Mouse (Mus musculus) neural tube, embryonic 11.5 days (tissue): Measurements from ENCODE around the gene Lztr1. TPM values are rescaled to one million over a fixed set of nuclear protein-coding genes. Genes with fewer than 3 reads are reported as not detected.
A peak's percentile ranks its signal among the peaks of the same experiment; 100 is the strongest.

Experiments used
- ATAC-seq: fragments of 200-750 bp; cut with Nextera tagmentation; 2 replicates; pipeline ENCODE4 v1.8.0; 2017; ENCODE audit warnings: moderate number of reproducible peaks, mild to moderate bottlenecking, moderate TSS enrichment, moderate library complexity; ENCODE audit not compliant: insufficient read depth, low FRiP score, low TSS enrichment
- DNase-seq: peaks from one replicate; pipeline ENCODE4 v3.0.0-alpha.2; 2015; ENCODE audit warnings: low spot score
- H3K27ac ChIP-seq: fragments of 300-500 bp; sonication (generic); 2 replicates; pipeline ENCODE4 v1.5.1; 2014; ENCODE audit warnings: low read depth, mild to moderate bottlenecking, low read length
- H3K27me3 ChIP-seq: fragments of 300-500 bp; sonication (generic); 2 replicates; pipeline ENCODE4 v1.6.1; 2014; ENCODE audit warnings: mild to moderate bottlenecking, low read length, mixed read lengths; ENCODE audit not compliant: control insufficient read depth, insufficient read depth
- H3K36me3 ChIP-seq: fragments of 300-500 bp; sonication (generic); 2 replicates; pipeline ENCODE4 v1.6.1; 2014; ENCODE audit warnings: mild to moderate bottlenecking, low read length, moderate library complexity, mixed read lengths; ENCODE audit not compliant: control insufficient read depth, insufficient read depth
- H3K4me1 ChIP-seq: fragments of 300-500 bp; sonication (generic); 2 replicates; pipeline ENCODE4 v1.6.1; 2014; ENCODE audit warnings: low read length, mixed read lengths; ENCODE audit not compliant: control insufficient read depth, insufficient read depth
- H3K4me2 ChIP-seq: fragments of 300-500 bp; sonication (generic); 2 replicates; pipeline ENCODE4 v1.6.1; 2014; ENCODE audit warnings: low read depth, mild to moderate bottlenecking, moderate library complexity
- H3K4me3 ChIP-seq: fragments of 300-500 bp; sonication (generic); 2 replicates; pipeline ENCODE4 v1.5.1; 2014; ENCODE audit warnings: low read depth, low read length
- H3K9ac ChIP-seq: fragments of 300-500 bp; sonication (generic); 2 replicates; pipeline ENCODE4 v1.6.1; 2014; ENCODE audit warnings: mild to moderate bottlenecking, low read length
- H3K9me3 ChIP-seq: fragments of 300-500 bp; sonication (generic); 2 replicates; pipeline ENCODE4 v1.6.1; 2016; ENCODE audit warnings: low read length; ENCODE audit not compliant: control insufficient read depth
- WGBS: fragments of 180-500 bp; shearing (Covaris S2); extraction: QIAGEN DNeasy Blood & Tissue Kit; methylation state at CpG from one replicate; pipeline ENCODE4 v1.1.7; 2014; 5-methylcytosine and 5-hydroxymethylcytosine counted together
- polyA plus RNA-seq: library from polyadenylated mRNA; unstranded; fragments of >200 nt; fragmentation: Nextera tagmentation; extraction: Ambion mirVana; gene quantifications from 2 replicates; pipeline ENCODE4 v1.2.1, GENCODE M21; 2014

The Lztr1 gene
- 87.4 and 92.7 TPM in 2 replicates for polyA plus RNA-seq

- peak within 1 kb of the TSS; percentile 56 for H3K4me2 ChIP-seq
- WGBS: under 1% methylated on average over 50 of the region's 50 CpGs
- peak within 1 kb of the TSS; percentile 39 for H3K27ac ChIP-seq
- H3K9ac ChIP-seq: peak within 1 kb of the TSS; percentile 83
- no peaks in the 10 kb centered on the region for H3K27me3 ChIP-seq
- peaks cover 6% of the 10 kb centered on the region for H3K36me3 ChIP-seq
- H3K4me3 ChIP-seq: peak within 1 kb of the TSS; percentile 72
- peak; percentile 97 for ATAC-seq
- DNase-seq: peak; percentile 93
- no peaks in the 10 kb centered on the region for H3K9me3 ChIP-seq
- peaks cover 6% of the 10 kb centered on the region; the same call in 1 of the 2 replicates for H3K4me1 ChIP-seq
These were observed at the start of gene Lztr1 for GRCm38 (mm10) chr16:17508546-17509239. TSS of gene Lztr1 (plus strand) at chr16:17508688.

GRCm38 (mm10) chr16:17460254-17460653, 48.2 kb upstream of the Lztr1 start:
- no peaks in the 10 kb centered on the region for H3K27me3 ChIP-seq
- ATAC-seq: no peak
- WGBS: 92% methylated on average over 4 of the region's 4 CpGs
- no peak for DNase-seq
- H3K36me3 ChIP-seq: peaks cover 2% of the 10 kb centered on the region
- H3K4me3 ChIP-seq: no peak overlapping the region
- no peak overlapping the region for H3K4me2 ChIP-seq
- H3K27ac ChIP-seq: no peak overlapping the region
- peaks cover under 1% of the 10 kb centered on the region; the same call in 1 of the 2 replicates for H3K4me1 ChIP-seq
- no peaks in the 10 kb centered on the region for H3K9me3 ChIP-seq
- H3K9ac ChIP-seq: no peak overlapping the region

- WGBS: 96% methylated on average over 1 of the region's 1 CpGs
- no peaks in the 10 kb centered on the region; the same call in 1 of the 2 replicates for H3K36me3 ChIP-seq
- ATAC-seq: no peak
- H3K27me3 ChIP-seq: no peaks in the 10 kb centered on the region
- H3K9ac ChIP-seq: no peak overlapping the region
- H3K27ac ChIP-seq: no peak overlapping the region
- no peaks in the 10 kb centered on the region for H3K4me1 ChIP-seq
- no peaks in the 10 kb centered on the region for H3K9me3 ChIP-seq
- no peak overlapping the region for H3K4me2 ChIP-seq
- no peak overlapping the region for H3K4me3 ChIP-seq
- DNase-seq: no peak
These were observed 46.9 kb upstream of the Lztr1 start for GRCm38 (mm10) chr16:17461596-17461995.

GRCm38 (mm10) chr16:17463184-17463583, 45.3 kb upstream of the Lztr1 start:
- 90% methylated on average over 2 of the region's 2 CpGs for WGBS
- DNase-seq (no peak), ATAC-seq (no peak)

GRCm38 (mm10) chr16:17466875-17467663, 41.4 kb upstream of the Lztr1 start:
- Histone ChIP-seq H3K4me1 (no peaks in the 10 kb centered on the region), H3K9me3 (no peaks in the 10 kb centered on the region), H3K9ac (no peak overlapping the region), H3K4me3 (no peak overlapping the region), H3K4me2 (no peak overlapping the region), H3K36me3 (peaks cover 4% of the 10 kb centered on the region), H3K27me3 (no peaks in the 10 kb centered on the region), H3K27ac (no peak overlapping the region)
- no peak for DNase-seq
- 91% methylated on average over 4 of the region's 4 CpGs for WGBS
- no peak for ATAC-seq

More at GRCm38 (mm10) chr16:17463184-17463583, 45.3 kb upstream of the Lztr1 start:
- H3K9ac ChIP-seq: no peak overlapping the region
- no peaks in the 10 kb centered on the region; the same call in 1 of the 2 replicates for H3K36me3 ChIP-seq
- no peaks in the 10 kb centered on the region for H3K9me3 ChIP-seq
- no peak overlapping the region for H3K27ac ChIP-seq
- no peaks in the 10 kb centered on the region for H3K4me1 ChIP-seq
- H3K27me3 ChIP-seq: no peaks in the 10 kb centered on the region
- H3K4me3 ChIP-seq: no peak overlapping the region
- H3K4me2 ChIP-seq: no peak overlapping the region

- DNase-seq (no peak), ATAC-seq (no peak)
- Histone ChIP-seq H3K9ac (no peak overlapping the region), H3K27me3 (no peaks in the 10 kb centered on the region), H3K27ac (no peak overlapping the region), H3K36me3 (peaks cover 6% of the 10 kb centered on the region), H3K9me3 (no peaks in the 10 kb centered on the region), H3K4me1 (no peaks in the 10 kb centered on the region), H3K4me3 (no peak overlapping the region), H3K4me2 (no peak overlapping the region)
- 87% methylated on average over 6 of the region's 6 CpGs for WGBS
These were observed 36.0 kb upstream of the Lztr1 start for GRCm38 (mm10) chr16:17472498-17472897.

- no peak overlapping the region for H3K9ac ChIP-seq
These were observed 34.4 kb upstream of the Lztr1 start for GRCm38 (mm10) chr16:17474091-17474490.

GRCm38 (mm10) chr16:17474761-17475160, 33.7 kb upstream of the Lztr1 start:
- DNase-seq (no peak), ATAC-seq (no peak)
- Histone ChIP-seq H3K4me3 (no peak overlapping the region), H3K27me3 (no peaks in the 10 kb centered on the region), H3K4me1 (no peaks in the 10 kb centered on the region), H3K9me3 (no peaks in the 10 kb centered on the region), H3K27ac (no peak overlapping the region), H3K4me2 (no peak overlapping the region), H3K36me3 (peaks cover 6% of the 10 kb centered on the region), H3K9ac (no peak overlapping the region)
- 89% methylated on average over 2 of the region's 2 CpGs for WGBS

More at GRCm38 (mm10) chr16:17474091-17474490, 34.4 kb upstream of the Lztr1 start:
- Histone ChIP-seq H3K36me3 (peaks cover 6% of the 10 kb centered on the region), H3K9me3 (no peaks in the 10 kb centered on the region), H3K27me3 (no peaks in the 10 kb centered on the region), H3K27ac (no peak overlapping the region), H3K4me1 (no peaks in the 10 kb centered on the region), H3K4me2 (no peak overlapping the region), H3K4me3 (no peak overlapping the region)
- DNase-seq (no peak), ATAC-seq (no peak)
